Mouse (Mus musculus): ENCODE measurements around the gene Wdr45b. TPM values are rescaled to one million over a fixed set of nuclear protein-coding genes. Genes with fewer than 3 reads are reported as not detected.

The Wdr45b gene
- polyA plus RNA-seq (2012; rRNA removed) = 51.3 and 65.9 TPM in 2 replicates

- under 1% methylated on average over 69 of the region's 69 CpGs for WGBS
- H3K4me1 ChIP-seq (replicated peaks; ENCODE audit: control insufficient read depth, insufficient read depth, low read length) = peaks cover 8% of the 10 kb centered on the region
- peak; percentile 66 for TF ChIP-seq CTCF (IDR thresholded peaks at IDR 0.05; ENCODE audit: borderline replicate concordance, control insufficient read depth, extremely low read depth, insufficient read depth, low read length, poor library complexity)
- peak; percentile 87 for TF ChIP-seq POLR2A (IDR thresholded peaks at IDR 0.05; ENCODE audit: control insufficient read depth, extremely low read depth, insufficient read depth, low read length, poor library complexity)
Measured at GRCm38 (mm10) chr11:121354091-121354707, at the start of gene Wdr45b. Wdr45b (minus strand) TSS chr11:121354445.

GRCm38 (mm10) chr11:121392405-121392804 lies 38.2 kb upstream of the Wdr45b start:
- H3K27ac ChIP-seq (ENCODE audit: control insufficient read depth, insufficient read depth, low read length) = no peak overlapping the region
- no peak for DNase-seq
- TF ChIP-seq POLR2A (IDR thresholded peaks at IDR 0.05; ENCODE audit: control insufficient read depth, extremely low read depth, insufficient read depth, low read length, poor library complexity) (no peak), CTCF (IDR thresholded peaks at IDR 0.05; ENCODE audit: borderline replicate concordance, control insufficient read depth, extremely low read depth, insufficient read depth, low read length, poor library complexity) (no peak)
- WGBS = 90% methylated on average over 3 of the region's 3 CpGs
- no peaks in the 10 kb centered on the region for H3K36me3 ChIP-seq (ENCODE audit: control insufficient read depth, insufficient read depth, low read length)
- H3K27me3 ChIP-seq (ENCODE audit: control insufficient read depth, insufficient read depth, low read length) = peaks cover 4% of the 10 kb centered on the region; the same call in 1 of the 2 replicates
- peaks cover 11% of the 10 kb centered on the region; the same call in 1 of the 2 replicates for H3K4me1 ChIP-seq (replicated peaks; ENCODE audit: control insufficient read depth, insufficient read depth, low read length)
- no peak overlapping the region for H3K4me3 ChIP-seq (ENCODE audit: control insufficient read depth, insufficient read depth, low read length)

More at GRCm38 (mm10) chr11:121354091-121354707, at the start of gene Wdr45b:
- peak; percentile 97 for DNase-seq
- Histone ChIP-seq H3K27ac (ENCODE audit: control insufficient read depth, insufficient read depth, low read length) (peak within 1 kb of the TSS; percentile 14; the same call in 1 of the 2 replicates), H3K36me3 (ENCODE audit: control insufficient read depth, insufficient read depth, low read length) (no peaks in the 10 kb centered on the region), H3K27me3 (ENCODE audit: control insufficient read depth, insufficient read depth, low read length) (no peaks in the 10 kb centered on the region), H3K4me3 (ENCODE audit: control insufficient read depth, insufficient read depth, low read length) (peak within 1 kb of the TSS; percentile 71)

- no peak overlapping the region for H3K4me3 ChIP-seq (ENCODE audit: control insufficient read depth, insufficient read depth, low read length)
- WGBS = 72% methylated on average over 3 of the region's 3 CpGs
- peaks cover 4% of the 10 kb centered on the region; the same call in 1 of the 2 replicates for H3K27me3 ChIP-seq (ENCODE audit: control insufficient read depth, insufficient read depth, low read length)
- H3K4me1 ChIP-seq (replicated peaks; ENCODE audit: control insufficient read depth, insufficient read depth, low read length) = peaks cover 11% of the 10 kb centered on the region; the same call in 1 of the 2 replicates
- no peak overlapping the region for H3K27ac ChIP-seq (ENCODE audit: control insufficient read depth, insufficient read depth, low read length)
- no peak for DNase-seq
- TF ChIP-seq CTCF (IDR thresholded peaks at IDR 0.05; ENCODE audit: borderline replicate concordance, control insufficient read depth, extremely low read depth, insufficient read depth, low read length, poor library complexity) (no peak), POLR2A (IDR thresholded peaks at IDR 0.05; ENCODE audit: control insufficient read depth, extremely low read depth, insufficient read depth, low read length, poor library complexity) (no peak)
- no peaks in the 10 kb centered on the region for H3K36me3 ChIP-seq (ENCODE audit: control insufficient read depth, insufficient read depth, low read length)
Measured at GRCm38 (mm10) chr11:121390793-121391192, 36.5 kb upstream of the Wdr45b start.

GRCm38 (mm10) chr11:121388554-121388945 lies 34.3 kb upstream of the Wdr45b start:
- Histone ChIP-seq H3K4me3 (ENCODE audit: control insufficient read depth, insufficient read depth, low read length) (peak overlapping the region; percentile 44), H3K27ac (ENCODE audit: control insufficient read depth, insufficient read depth, low read length) (no peak overlapping the region), H3K4me1 (replicated peaks; ENCODE audit: control insufficient read depth, insufficient read depth, low read length) (peaks cover 11% of the 10 kb centered on the region; the same call in 1 of the 2 replicates), H3K27me3 (ENCODE audit: control insufficient read depth, insufficient read depth, low read length) (peaks cover 4% of the 10 kb centered on the region; the same call in 1 of the 2 replicates), H3K36me3 (ENCODE audit: control insufficient read depth, insufficient read depth, low read length) (no peaks in the 10 kb centered on the region)
- WGBS = 15% methylated on average over 6 of the region's 6 CpGs
- TF ChIP-seq POLR2A (IDR thresholded peaks at IDR 0.05; ENCODE audit: control insufficient read depth, extremely low read depth, insufficient read depth, low read length, poor library complexity) = no peak
- TF ChIP-seq CTCF (IDR thresholded peaks at IDR 0.05; ENCODE audit: borderline replicate concordance, control insufficient read depth, extremely low read depth, insufficient read depth, low read length, poor library complexity) = no peak
- no peak for DNase-seq

- 4% methylated on average over 61 of the region's 61 CpGs for WGBS
- TF ChIP-seq CTCF (IDR thresholded peaks at IDR 0.05; ENCODE audit: borderline replicate concordance, control insufficient read depth, extremely low read depth, insufficient read depth, low read length, poor library complexity) (no peak), POLR2A (IDR thresholded peaks at IDR 0.05; ENCODE audit: control insufficient read depth, extremely low read depth, insufficient read depth, low read length, poor library complexity) (no peak)
Measured at GRCm38 (mm10) chr11:121387750-121388553, 33.7 kb upstream of the Wdr45b start, which contains the start of gene Rab40b. Rab40b (minus strand) TSS chr11:121388251.

GRCm38 (mm10) chr11:121380294-121380693 lies 26.0 kb upstream of the Wdr45b start:
- no peak for TF ChIP-seq POLR2A (IDR thresholded peaks at IDR 0.05; ENCODE audit: control insufficient read depth, extremely low read depth, insufficient read depth, low read length, poor library complexity)
- TF ChIP-seq CTCF (IDR thresholded peaks at IDR 0.05; ENCODE audit: borderline replicate concordance, control insufficient read depth, extremely low read depth, insufficient read depth, low read length, poor library complexity) = no peak
- Histone ChIP-seq H3K36me3 (ENCODE audit: control insufficient read depth, insufficient read depth, low read length) (no peaks in the 10 kb centered on the region), H3K4me1 (replicated peaks; ENCODE audit: control insufficient read depth, insufficient read depth, low read length) (no peaks in the 10 kb centered on the region), H3K27ac (ENCODE audit: control insufficient read depth, insufficient read depth, low read length) (no peak overlapping the region), H3K27me3 (ENCODE audit: control insufficient read depth, insufficient read depth, low read length) (no peaks in the 10 kb centered on the region), H3K4me3 (ENCODE audit: control insufficient read depth, insufficient read depth, low read length) (no peak overlapping the region)
- no peak for DNase-seq
- WGBS = 72% methylated on average over 6 of the region's 6 CpGs

More at GRCm38 (mm10) chr11:121387750-121388553, 33.7 kb upstream of the Wdr45b start, which contains the start of gene Rab40b:
- no peaks in the 10 kb centered on the region for H3K36me3 ChIP-seq (ENCODE audit: control insufficient read depth, insufficient read depth, low read length)
- peak within 1 kb of the TSS; percentile 44 for H3K4me3 ChIP-seq (ENCODE audit: control insufficient read depth, insufficient read depth, low read length)
- peaks cover 11% of the 10 kb centered on the region; the same call in 1 of the 2 replicates for H3K4me1 ChIP-seq (replicated peaks; ENCODE audit: control insufficient read depth, insufficient read depth, low read length)
- H3K27me3 ChIP-seq (ENCODE audit: control insufficient read depth, insufficient read depth, low read length) = peaks cover 4% of the 10 kb centered on the region; the same call in 1 of the 2 replicates
- peak; percentile 53 for DNase-seq
- H3K27ac ChIP-seq (ENCODE audit: control insufficient read depth, insufficient read depth, low read length) = no peak within 1 kb of the TSS

Data from thymus, adult 2 months (tissue).